33 mouse cellular contexts compared by ENCODE assay signal in genomic region chr5:67142622-67143021, GRCm38 (mm10). TPM values are rescaled to one million over a fixed set of nuclear protein-coding genes. Genes with fewer than 3 reads are reported as not detected.
"Had no signal": no experiment of that assay in that cellular context is flagged by ENCODE, and none has a peak within 500 bp of the region (broad histone marks: within the 10 kb centered on the region; RNA-seq: fewer than 3 reads in every experiment).

No protein-coding gene starts in this region.

- DNase-seq: left cerebral cortex, postnatal 4 days; liver; liver, embryonic 13.5 days; liver, postnatal 0 days; lung, adult 18-20 months; lung, adult 2 months; lung, embryonic 14.5 days; lung, postnatal 10 days; lung, postnatal 14 days; lung, postnatal 36 days; lung, postnatal 4 days; midbrain, embryonic 14.5 days had no signal

- H3K9ac ChIP-seq: limb, embryonic 12.5 days; limb, embryonic 13.5 days; limb, embryonic 15.5 days; liver, embryonic 12.5 days; liver, embryonic 13.5 days; liver, embryonic 14.5 days; liver, embryonic 15.5 days; liver, postnatal 0 days; lung, embryonic 14.5 days; lung, embryonic 15.5 days; midbrain, embryonic 12.5 days; midbrain, embryonic 13.5 days; midbrain, embryonic 15.5 days; neural tube, embryonic 12.5 days had no signal

- H3K4me3 ChIP-seq: limb, embryonic 10.5 days; limb, embryonic 12.5 days; limb, embryonic 13.5 days; limb, embryonic 15.5 days; liver, embryonic 12.5 days; liver, embryonic 13.5 days; liver, embryonic 15.5 days; lung, embryonic 15.5 days; megakaryocyte, embryonic 14.5 days; midbrain, embryonic 10.5 days; midbrain, embryonic 12.5 days; midbrain, embryonic 13.5 days; midbrain, embryonic 15.5 days; myocyte; neural tube, embryonic 12.5 days had no signal

- H3K4me1 ChIP-seq: limb, embryonic 13.5 days; limb, embryonic 15.5 days; liver, embryonic 12.5 days; liver, embryonic 13.5 days; liver, embryonic 15.5 days; lung, embryonic 15.5 days; megakaryocyte, embryonic 14.5 days had no signal

- H3K27ac ChIP-seq: limb, embryonic 10.5 days; limb, embryonic 12.5 days; limb, embryonic 13.5 days; limb, embryonic 15.5 days; liver, embryonic 12.5 days; liver, embryonic 13.5 days; liver, embryonic 14.5 days; liver, embryonic 15.5 days; lung, embryonic 15.5 days; macrophage; midbrain, embryonic 10.5 days; midbrain, embryonic 12.5 days; midbrain, embryonic 13.5 days; midbrain, embryonic 15.5 days; neural tube, embryonic 12.5 days had no signal

- H3K9me3 ChIP-seq: limb, embryonic 10.5 days; limb, embryonic 12.5 days; limb, embryonic 13.5 days; limb, embryonic 15.5 days; liver, embryonic 12.5 days; liver, embryonic 13.5 days; liver, embryonic 15.5 days; lung, embryonic 15.5 days; megakaryocyte, embryonic 14.5 days; midbrain, embryonic 10.5 days; midbrain, embryonic 12.5 days; midbrain, embryonic 13.5 days; midbrain, embryonic 15.5 days; neural tube, embryonic 12.5 days had no signal

- H3K36me3 ChIP-seq: limb, embryonic 10.5 days; limb, embryonic 12.5 days; limb, embryonic 13.5 days; limb, embryonic 15.5 days; liver, embryonic 12.5 days; liver, embryonic 13.5 days; liver, embryonic 15.5 days; lung, embryonic 15.5 days; midbrain, embryonic 10.5 days; midbrain, embryonic 12.5 days; midbrain, embryonic 13.5 days; midbrain, embryonic 15.5 days; neural tube, embryonic 12.5 days had no signal

- H3K4me2 ChIP-seq: limb, embryonic 12.5 days; limb, embryonic 13.5 days; limb, embryonic 15.5 days; liver, embryonic 11.5 days; liver, embryonic 12.5 days; liver, embryonic 13.5 days; liver, embryonic 15.5 days; lung, embryonic 14.5 days; lung, embryonic 15.5 days; midbrain, embryonic 11.5 days; midbrain, embryonic 12.5 days; midbrain, embryonic 13.5 days; midbrain, embryonic 15.5 days; neural tube, embryonic 12.5 days had no signal

- H3K27me3 ChIP-seq: limb, embryonic 13.5 days; limb, embryonic 15.5 days; liver, embryonic 12.5 days; liver, embryonic 15.5 days; lung, embryonic 15.5 days; megakaryocyte, embryonic 14.5 days; neural tube, embryonic 12.5 days had no signal

- ATAC-seq: liver, embryonic 12.5 days; liver, postnatal 0 days; lung, postnatal 0 days; midbrain, embryonic 13.5 days; midbrain, embryonic 15.5 days; midbrain, embryonic 16.5 days had no signal

RNA-seq across cellular contexts. Expression of gene Phox2b, which starts 43.5 kb away (rescaled TPM):
- polyA plus RNA-seq: liver, adult 2 months; liver, postnatal 0 days; macrophage; myocyte had no signal
